Mouse (Mus musculus) bone marrow macrophage, adult 2 months (primary cell): Measurements from ENCODE around the gene Ckb.

Experiments
- CTCF ChIP-seq: IDR thresholded peaks from 2 replicates; pipeline ENCODE4 v1.5.1; 2012; ENCODE audit warnings: low read depth, mild to moderate bottlenecking, low read length, moderate library complexity
- POLR2A ChIP-seq: IDR thresholded peaks from 2 replicates; pipeline ENCODE4 v1.6.1; 2012; ENCODE audit warnings: mild to moderate bottlenecking, low read depth, low read length, borderline replicate concordance

GRCm38 (mm10) chr12:111678670-111678933 is 6.5 kb upstream of the Ckb start:
- TF ChIP-seq POLR2A = no peak
- no peak for TF ChIP-seq CTCF
